Mouse (Mus musculus) megakaryocyte progenitor cell, adult 5-6 weeks (primary cell): ENCODE results near the gene Cyfip1. TPM values are rescaled to one million over a fixed set of nuclear protein-coding genes. Genes with fewer than 3 reads are reported as not detected.

Experiments used
- ATAC-seq: replicated peaks from 2 replicates; pipeline ENCODE4 v1.8.0; 2016; ENCODE audit warnings: mild to moderate bottlenecking, moderate TSS enrichment, inconsistent platforms; ENCODE audit not compliant: poor library complexity
- total RNA-seq, 2 experiments: library from RNA; stranded (forward) in 1 of 2; stranded (reverse) in 1 of 2; fragments of 157-497, 149-512 nt in 1 of 2; fragments of 200-1000 nt in 1 of 2; gene quantifications; 2 replicates each; pipeline versions ENCODE4 v1.2.3 to v1.2.4; 2015 to 2017

The Cyfip1 gene
- total RNA-seq (2015) (38.7 and 42.8 TPM in 2 replicates), total RNA-seq (2017) (41.1 and 49.2 TPM in 2 replicates)

DNA sequence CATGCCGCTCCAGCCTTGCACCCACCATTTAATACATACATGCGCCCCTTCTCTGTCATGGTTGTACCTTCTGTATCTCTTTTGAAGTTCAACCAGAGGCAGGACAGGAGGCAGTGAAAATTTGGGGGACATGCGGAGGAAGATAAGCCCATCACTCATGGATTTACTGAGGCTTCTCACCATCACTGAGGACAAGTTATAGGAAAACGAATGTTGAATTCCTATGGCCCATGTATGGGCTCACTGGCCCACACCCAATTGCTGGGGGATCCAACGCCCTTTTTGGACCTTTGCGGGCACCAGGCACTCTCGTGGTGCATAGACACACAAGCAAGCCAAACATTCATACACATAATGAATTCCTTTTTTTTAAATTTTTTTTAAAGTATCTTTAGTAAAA lies at the start of gene Cyfip1:
Gene Cyfip1 (plus strand): TSS at position 301 of the 400 bp plus-strand sequence.
- ATAC-seq = no peak

DNA sequence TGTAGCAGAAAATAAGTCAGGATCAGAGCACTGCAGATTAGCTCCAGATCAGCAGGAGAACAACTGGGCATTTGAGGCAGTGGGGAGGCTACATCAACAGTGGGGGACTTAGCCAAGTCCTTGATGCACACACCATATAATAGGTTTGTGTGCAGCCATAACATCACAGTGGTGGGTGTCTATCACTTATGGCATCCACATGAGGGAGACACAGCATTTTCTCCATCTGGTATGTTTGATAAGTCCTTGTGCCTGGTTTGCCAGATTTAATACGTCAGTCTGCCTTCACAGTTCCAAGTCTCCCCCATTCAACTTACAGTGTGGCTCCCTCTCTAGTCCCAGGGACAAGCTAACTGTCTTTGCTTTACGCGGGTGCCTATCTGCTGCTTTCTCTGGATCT lies 49.3 kb upstream of the Cyfip1 start:
- peak; percentile 13; the same call in 1 of the 2 replicates for ATAC-seq

DNA sequence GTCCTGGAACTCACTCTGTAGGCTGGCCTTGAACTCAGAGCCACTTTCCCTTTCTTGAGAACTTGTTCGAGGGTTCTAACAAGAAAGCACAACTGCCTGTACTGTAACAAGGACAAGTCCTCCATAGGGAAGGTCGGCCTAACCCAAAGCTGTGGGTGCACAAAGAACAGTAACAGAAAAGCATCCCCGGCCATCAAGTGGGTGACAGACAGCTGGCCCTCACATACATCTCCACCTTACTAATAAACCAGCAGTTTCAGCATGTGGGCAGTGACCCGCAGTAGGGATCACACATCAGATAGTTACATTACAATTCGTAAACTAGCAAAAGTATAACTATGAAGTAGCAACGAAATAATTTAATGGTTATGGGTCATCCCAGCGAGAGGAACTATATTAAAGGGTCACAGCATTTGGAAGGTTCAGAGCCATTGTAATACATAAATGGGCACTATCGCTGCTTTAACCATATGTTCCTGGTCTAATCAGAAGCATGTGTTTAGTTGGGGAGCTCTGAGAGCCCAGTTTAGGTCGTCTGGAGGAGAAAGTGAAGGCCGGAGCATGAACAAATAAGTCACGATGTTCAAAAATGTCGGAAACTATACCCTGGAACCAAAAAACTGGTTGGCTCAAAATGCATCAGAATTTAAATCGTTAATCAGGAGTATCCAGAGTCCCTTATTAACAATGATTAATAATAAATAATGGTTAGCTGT lies 48.2 kb upstream of the Cyfip1 start:
- ATAC-seq = no peak

DNA sequence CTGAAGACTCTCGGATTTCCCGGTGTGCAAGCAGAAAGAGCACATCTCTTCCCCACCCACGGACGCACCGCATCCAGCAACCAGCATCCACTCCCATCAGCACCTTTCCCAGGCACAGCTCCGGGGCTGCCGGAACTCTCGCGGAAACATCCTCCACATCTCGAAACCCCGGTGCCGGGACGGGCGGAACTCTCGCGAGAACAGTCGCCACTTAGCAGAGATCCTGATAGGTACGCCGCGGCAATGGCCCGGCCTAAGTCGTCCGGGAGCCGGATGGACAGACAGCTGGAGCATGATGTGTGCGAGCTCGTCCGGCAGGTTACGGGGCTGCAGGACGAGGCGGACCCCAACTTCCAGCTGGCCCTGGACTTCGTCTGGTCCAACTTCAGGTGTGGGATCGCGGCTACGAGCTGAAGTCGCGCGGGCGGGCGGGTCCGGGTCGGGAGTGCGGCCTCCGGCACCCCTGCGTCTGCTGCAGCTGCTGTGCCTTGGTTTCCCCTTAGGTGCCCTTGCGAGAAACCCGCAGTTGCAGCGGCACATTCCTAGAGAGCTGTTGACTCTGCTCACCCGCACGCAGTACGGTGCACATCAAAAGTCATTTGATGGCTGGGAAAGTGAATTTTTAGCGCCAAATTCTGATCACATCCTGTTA lies 47.5 kb upstream of the Cyfip1 start, which contains the start of gene Tubgcp5:
Gene Tubgcp5 (plus strand): TSS at position 203 of the 652 bp plus-strand sequence.
- ATAC-seq = peak; percentile 99

DNA sequence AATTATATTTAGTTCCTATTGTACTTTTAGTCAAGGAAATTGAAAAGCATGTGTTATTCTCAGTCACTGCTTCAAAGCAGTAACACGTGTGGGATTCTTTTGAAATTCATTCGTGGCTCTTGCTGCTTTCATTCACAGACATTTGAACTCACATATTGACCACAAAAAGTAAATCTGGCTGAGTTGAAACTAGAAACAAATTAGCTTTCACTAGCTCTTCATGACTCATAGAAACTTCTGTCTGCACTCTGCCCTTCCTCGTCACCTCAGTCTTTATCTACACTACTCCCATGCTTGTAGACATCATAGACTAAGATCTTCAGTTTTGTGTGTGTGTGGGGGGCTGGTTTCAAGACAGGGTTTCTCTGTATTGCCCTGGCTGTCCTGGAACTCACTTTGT lies 41.6 kb upstream of the Cyfip1 start:
- no peak for ATAC-seq

DNA sequence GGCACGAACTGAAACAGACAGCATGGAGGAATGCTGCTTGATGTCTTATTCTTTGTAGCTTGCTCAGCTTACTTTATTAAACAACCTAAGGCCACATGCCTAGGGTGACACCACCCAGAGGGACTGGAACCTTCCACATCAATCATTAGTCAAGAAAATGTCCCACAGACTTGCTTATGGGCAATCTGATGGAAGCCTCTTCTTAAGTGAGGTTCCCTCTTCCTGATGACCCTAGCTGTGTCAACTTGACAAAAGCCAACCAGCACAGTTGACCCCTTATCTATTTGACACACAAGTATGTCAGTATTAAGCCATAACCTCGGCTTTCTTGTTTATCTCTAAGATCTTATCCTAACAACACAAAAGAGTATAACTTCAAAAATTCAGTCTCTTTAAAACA lies 31.6 kb upstream of the Cyfip1 start:
- ATAC-seq = no peak

DNA sequence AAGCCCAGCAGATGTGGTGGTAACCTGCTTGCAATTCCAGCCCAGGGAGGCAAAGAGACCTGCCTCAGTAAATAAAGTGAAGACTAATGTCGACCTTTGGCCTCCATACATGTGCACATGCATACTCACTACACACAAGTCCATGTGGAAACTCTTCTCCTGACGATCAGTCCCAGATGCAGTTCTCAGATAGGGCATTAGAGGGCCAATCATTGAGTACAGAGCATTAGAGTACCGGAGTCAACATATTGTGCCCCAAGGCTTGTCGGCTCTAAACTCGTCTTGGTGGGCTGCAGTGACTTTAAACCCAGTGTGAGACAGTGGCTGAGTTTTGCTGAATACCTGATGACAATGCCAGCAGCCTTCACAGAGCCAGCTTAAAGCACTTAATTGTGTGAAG lies 17.1 kb upstream of the Cyfip1 start:
- ATAC-seq = 0 out of 2 replicates have a peak, but pooled peaks have one; percentile 17

DNA sequence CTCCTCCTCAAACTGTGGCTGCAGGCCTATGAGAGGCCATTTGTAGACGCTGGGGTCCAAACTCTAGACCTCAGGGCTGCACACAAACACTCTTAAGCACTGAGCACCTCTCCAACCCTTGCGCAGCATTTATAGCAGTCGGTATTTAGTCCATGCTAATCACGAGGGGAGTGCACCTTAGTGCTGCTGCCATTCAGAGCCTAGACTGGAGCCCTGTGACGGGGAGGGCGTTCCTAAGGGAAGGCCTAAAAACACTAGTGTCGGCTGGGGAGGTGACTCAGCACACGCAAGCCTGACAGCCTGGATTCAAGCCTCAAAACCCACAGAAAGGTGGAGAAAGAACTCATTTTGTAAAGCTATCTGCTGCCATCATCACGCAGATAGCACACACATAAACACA lies 14.0 kb upstream of the Cyfip1 start:
- no peak for ATAC-seq

DNA sequence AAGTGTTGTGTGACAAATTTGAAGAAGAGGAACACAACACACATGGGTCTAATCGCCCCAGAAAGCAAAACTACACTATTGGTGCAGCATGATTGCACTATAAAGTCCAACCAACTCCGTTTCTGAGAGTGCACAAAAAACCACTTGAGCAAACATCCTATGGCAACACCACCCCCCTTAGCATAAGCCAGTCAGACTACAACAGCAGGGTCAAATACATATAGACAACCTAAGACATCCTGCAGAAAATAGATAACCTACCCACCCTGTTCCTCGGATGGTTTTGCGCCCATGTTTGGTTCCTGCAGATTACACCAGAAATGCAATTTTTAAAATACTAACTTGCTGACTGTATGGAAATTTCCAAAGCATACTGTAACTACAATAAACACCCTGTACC lies 4.7 kb upstream of the Cyfip1 start:
- peak; percentile 33; the same call in 1 of the 2 replicates for ATAC-seq

DNA sequence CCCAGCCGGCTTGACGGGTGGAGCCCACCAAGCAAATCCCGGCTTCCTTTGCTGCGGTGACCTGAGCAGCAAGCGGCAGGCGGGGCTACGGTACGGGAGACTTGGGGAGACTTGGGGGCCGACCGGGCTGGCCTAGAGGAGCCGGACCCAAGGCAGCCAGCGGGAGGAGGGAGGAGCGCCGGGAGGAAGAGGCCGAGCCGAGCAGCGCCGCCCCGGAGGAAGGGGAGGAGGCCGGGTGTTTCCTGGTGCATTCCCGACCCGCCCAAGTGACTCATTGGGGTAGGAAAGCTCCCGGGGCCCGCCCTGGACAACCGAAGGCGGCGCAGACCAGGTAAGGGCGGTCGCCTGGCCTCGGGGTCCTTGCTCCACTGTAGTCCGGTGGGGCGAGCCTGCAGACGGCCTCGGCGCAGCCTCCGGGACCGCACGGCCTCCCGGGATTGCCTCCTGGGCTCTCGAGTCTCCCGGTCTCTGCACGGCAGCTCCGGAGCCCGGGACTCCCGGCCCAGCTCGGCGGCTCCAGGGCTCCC lies 495 bp downstream of the Cyfip1 start:
- peak; percentile 92 for ATAC-seq

DNA sequence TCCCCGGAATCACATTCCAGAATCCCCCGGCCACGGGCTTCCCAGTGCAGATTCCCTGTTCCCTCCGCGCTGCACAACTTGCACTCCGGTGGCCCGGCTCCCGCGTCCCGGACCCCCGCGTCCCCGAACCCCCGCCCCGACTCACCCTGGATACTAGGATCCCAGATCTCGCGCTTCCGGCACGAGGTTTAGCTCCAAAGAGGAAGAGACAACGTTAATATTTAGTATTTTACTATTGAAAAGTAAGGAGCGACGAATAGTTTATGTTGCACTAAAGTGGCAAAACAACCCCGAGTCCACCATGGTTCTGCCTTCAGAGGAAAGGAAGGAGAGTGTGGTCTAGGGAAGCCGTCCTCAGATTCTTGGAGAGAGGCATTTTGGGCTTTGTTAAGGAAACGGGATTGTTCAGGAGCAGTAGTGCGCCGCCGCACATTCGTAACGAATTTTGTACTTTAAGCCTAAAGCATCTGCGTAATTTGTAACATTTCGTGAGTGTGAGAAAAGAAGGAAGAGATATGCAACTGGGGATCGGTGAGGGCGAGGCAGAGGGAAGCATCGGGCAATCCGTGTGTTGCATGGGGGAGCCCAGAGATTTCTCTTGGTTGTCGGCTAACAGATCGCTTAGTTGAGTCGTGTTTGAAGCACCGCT lies 1.1 kb downstream of the Cyfip1 start:
- peak; percentile 20 for ATAC-seq

DNA sequence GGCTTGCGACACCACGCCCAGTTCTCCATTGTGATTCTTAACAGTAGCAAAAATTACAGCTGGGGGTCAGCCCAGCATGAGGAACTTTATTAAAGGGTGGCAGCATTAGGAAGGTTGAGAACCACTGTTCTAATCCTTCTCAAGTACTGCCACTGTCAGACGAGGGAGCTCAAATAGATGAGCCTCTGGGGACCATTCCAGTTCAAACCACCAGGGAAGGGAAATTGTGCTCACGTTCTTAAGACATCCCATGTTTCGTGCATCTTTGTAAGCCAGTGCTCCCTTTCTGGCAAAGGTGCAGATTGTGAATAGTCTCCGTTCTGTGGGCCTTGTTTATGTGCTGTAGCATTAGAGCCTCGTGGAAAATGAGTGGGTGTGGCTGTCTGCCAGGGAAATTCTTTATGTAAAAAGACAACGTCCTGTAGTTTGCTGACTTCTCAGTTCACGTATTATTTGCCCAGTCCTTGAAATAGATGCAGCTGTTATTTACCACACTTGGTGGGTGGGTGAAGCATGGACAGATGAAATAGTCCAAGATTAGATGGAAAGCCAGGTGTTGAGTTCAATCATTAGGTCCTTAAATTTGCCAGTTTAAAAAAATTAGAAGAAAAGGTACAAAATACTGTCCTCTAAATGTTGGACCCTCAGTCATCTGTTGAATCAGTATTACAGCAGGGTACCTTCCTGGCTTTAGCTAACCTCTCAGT lies 5.2 kb downstream of the Cyfip1 start:
- ATAC-seq = no peak

DNA sequence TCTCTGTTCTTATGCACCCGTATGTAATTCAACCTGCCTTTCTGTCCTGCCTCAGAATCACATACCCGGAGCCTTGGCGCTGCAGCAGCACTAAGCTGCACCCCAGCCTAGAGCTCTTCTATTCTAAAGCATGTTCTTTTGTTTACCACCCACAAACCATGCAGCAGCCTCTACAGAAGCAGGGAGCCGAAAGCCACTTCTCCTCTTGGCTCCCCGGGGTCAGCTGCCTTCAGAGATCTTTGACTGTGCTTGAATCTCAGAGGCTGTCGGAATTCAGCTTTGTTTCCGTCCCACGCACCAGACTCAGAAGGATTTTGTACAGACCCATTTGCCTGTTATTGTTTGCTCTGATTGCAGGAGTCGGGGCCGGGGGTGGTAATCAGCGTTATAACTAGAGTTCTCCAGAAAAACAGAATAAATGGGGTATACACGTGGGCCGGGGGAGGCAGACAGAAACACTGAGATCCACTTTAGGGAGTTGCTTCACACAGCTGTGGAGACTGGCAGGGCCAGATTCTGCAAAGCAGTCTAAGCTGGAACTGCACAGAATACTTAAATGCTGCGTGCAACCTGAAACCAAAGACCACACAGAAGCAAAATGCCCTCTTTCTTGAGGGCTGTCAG lies 8.5 kb downstream of the Cyfip1 start:
- no peak for ATAC-seq

DNA sequence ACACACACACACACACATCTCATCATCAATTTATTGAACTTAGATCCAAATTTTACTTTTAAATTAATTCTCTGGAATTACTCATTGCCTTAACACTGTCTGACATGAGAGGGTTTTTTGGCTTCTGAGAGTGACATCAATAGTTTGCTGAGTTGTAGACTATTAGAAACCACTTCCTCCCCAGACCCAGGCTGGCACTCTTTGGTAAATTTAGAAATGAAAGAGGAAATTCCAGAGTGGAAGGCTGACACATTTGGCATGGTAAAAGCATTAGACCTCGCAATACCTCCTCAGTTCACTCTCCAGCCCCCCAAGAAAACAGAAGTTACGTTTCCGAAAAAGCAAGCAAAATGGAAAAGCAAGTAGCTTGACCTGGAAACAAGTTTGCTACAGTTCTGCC lies 11.2 kb downstream of the Cyfip1 start:
- peak; percentile 85 for ATAC-seq

DNA sequence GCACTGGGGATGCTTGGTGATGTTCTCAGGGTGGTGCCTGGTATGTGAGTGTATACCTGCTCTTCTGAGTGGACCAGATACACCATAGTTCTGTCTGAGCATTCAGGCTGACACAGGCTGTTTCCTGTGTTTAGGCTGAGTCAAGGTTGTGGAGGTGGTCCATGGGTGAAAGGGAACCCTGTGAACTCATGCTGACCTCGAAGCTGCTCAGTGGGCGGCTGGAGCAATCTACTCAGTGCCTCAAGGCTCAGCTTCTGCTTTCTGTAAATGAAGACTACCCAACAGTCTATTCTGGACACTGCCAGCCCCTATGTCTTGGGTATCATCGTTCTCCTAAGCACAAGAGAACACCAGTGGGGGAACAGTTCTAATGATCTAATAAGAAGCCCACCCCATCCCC lies 14.1 kb downstream of the Cyfip1 start:
- ATAC-seq = peak; percentile 50

DNA sequence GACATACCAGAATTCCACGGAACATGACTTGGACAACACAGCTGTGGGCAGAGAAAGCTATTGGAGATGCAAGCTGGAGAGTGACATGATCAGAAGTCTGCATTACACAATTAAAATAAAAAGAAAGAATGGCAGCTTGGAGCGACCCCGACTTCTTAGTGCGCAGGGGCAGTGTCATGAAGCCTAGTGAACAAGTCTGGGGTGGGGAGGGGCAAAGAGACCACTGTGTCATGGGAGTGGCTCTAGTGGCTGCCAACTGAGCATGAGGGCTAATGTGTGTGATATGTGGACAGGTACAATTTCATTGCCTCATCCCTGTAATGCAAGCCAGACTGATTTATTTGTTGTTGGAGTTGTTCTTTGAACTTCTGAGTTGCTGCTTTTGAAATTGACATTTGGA lies 15.2 kb downstream of the Cyfip1 start:
- no peak for ATAC-seq

DNA sequence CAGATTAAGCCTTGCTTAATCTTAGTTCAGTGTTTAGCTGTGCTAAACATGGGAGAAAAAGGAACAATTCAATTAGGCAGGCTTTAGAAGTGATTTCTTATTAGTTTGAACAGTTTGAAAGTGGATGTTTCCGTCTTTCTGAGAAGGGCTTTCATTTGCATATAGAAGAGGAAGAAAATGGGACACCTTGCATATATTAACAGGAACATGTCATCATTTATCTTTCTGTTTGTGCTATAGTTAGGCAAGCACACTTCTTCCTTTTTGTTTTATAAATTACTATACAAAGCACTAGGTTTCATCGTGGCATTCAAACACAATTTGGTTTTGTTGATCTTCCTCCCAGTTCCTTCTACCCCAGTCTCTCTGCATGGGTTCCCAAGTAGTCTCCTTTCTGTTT lies 16.2 kb downstream of the Cyfip1 start:
- ATAC-seq = peak; percentile 30

DNA sequence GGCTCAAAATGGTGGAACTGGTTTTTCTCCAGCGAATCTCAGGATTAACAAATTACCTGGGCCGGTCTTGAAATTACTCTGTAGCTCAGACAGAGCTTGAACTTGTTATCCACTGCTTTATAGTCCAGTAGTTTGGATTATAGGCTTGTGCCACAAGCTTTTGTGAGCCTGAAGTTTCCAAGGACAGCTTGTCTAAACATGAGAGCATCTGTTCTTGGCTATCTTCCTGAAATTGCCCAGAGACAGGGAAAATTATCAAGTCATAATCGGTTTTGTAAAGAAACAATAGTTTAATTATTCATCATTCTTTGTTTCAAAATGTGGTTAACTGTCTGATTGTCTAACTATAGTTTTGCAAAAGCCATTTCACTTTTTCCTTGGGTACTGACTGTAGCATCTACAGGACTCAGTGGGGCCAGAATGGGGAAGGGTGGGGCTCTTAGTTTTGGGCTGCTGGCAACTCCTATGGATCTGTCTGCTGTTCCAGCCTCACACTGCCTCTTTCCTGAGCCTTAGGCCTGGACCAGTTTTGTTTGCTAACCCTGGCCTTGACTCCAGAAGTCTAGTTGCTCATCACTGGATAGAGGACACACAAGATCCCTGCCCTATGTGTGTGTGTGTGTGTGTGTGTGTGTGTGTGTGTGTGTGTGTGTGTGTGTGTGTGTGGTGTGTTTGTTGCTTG lies 17.4 kb downstream of the Cyfip1 start:
- ATAC-seq = no peak

DNA sequence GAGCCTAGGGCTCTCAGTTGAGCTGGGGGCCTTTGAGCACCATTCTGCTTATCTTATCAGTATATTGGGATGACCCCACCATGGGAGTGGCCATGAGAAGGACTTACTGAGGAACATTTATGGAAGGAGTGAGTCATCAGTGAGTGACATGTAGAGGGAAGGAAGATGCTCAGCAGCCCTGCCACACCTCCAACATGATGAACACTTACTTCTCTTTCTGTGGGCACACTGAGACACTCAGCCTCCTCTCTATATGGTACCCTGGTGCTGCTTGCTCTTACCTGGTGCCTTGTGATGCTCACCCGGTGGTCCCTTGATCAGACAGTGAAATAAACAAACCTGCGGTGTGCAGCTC lies 17.9 kb downstream of the Cyfip1 start:
- ATAC-seq = peak; percentile 37; the same call in 1 of the 2 replicates

DNA sequence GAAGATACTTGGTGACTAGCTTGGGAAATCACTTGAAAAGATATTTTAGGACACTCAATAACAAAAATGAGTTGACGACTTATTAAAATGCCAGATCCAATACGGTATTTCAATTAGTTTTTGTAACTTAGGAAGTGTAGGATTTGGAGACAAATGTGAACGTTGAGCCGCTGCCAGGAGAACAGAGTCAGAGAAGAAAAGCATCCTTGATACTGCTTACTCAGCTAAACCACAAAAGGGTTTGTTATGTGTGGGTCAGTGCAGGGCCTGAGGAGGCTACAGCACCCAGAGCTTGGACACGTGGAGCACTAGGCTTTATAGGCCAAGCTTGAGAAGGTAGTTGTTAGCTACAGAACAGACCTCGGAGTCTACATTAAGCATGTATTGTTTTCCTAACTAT lies 18.4 kb downstream of the Cyfip1 start:
- no peak for ATAC-seq
